Mouse (Mus musculus) bone marrow, adult 2 months (tissue): ENCODE measurements at regions not wholly inside any gene's neighbourhood (a gene's known extent, or its start where the extent isn't known, plus 50 kb on each side); places are given as distances from the start of the nearest gene placed in this dataset.

Experiments used
- CTCF ChIP-seq: fragments of 200-500 bp; IDR thresholded peaks from 2 replicates; pipeline ENCODE4 v1.5.1; 2011; ENCODE audit warnings: low read length, control low read depth; ENCODE audit not compliant: control insufficient read depth, insufficient read depth
- POLR2A ChIP-seq: fragments of 200-500 bp; IDR thresholded peaks from 2 replicates; pipeline ENCODE4 v1.6.1; 2011; ENCODE audit warnings: low read depth, mild to moderate bottlenecking, control low read depth, low read length, borderline replicate concordance; ENCODE audit not compliant: control insufficient read depth

DNA sequence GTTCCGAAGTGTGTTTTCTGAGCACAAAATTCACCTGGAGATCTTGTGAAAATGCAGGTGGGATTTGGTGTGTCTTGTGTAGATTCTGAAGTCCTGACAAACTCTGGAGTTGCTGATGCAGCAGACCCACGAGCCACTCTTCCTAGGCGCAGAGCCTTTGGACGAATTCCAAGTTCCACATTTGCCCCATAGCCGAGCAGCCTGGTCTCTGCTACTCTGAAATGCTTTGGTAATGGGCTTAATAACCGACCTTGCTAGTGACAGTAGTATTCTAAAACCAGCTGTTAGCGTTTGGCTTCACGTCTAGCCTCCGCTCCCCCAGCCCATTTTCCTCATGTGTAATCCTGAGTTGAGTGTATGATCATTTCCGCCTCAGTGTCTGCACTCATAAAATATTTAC, 139.5 kb downstream of the Usp46 start:
- TF ChIP-seq POLR2A, result no peak
- no peak for TF ChIP-seq CTCF
